Mouse (Mus musculus): ENCODE results near the gene Slc19a3. TPM values are rescaled to one million over a fixed set of nuclear protein-coding genes. Genes with fewer than 3 reads are reported as not detected.

The Slc19a3 gene
- polyA plus RNA-seq, 1 experiment from 2014 or later = 0.34 TPM

GRCm38 (mm10) chr1:83044882-83045427 is 6.7 kb upstream of the Slc19a3 start, which contains the start of gene Gm47969:
Gene Gm47969, plus strand, starts transcription at chr1:83044932.
- 76% methylated on average over 5 of the region's 5 CpGs for WGBS

GRCm38 (mm10) chr1:83042380-83042779 is 4.1 kb upstream of the Slc19a3 start, which contains the start of gene Krtap28-10:
Gene Krtap28-10, minus strand, starts transcription at chr1:83042480.
- TF ChIP-seq CTCF (IDR thresholded peaks at IDR 0.05; ENCODE audit: low read depth) = no peak
- TF ChIP-seq EP300 (optimal IDR thresholded peaks at IDR 0.05) = no peak
- DNase-seq (ENCODE audit: low spot score) (no peak), ATAC-seq (ENCODE audit: low FRiP score, low TSS enrichment) (no peak)
- Histone ChIP-seq H3K27ac (replicated peaks) (no peak within 1 kb of the TSS), H3K4me2 (replicated peaks; ENCODE audit: low read depth) (no peak within 1 kb of the TSS), H3K9me3 (ENCODE audit: control insufficient read depth, low read length) (no peaks in the 10 kb centered on the region), H3K9ac (ENCODE audit: low read length) (no peak within 1 kb of the TSS), H3K36me3 (ENCODE audit: control insufficient read depth, insufficient read depth, low read length) (no peaks in the 10 kb centered on the region), H3K4me3 (ENCODE audit: low read depth, low read length) (no peak within 1 kb of the TSS), H3K27me3 (ENCODE audit: control insufficient read depth, insufficient read depth, low read length) (no peaks in the 10 kb centered on the region), H3K4me1 (replicated peaks; ENCODE audit: control insufficient read depth, insufficient read depth) (no peaks in the 10 kb centered on the region)
- WGBS = 81% methylated on average over 2 of the region's 2 CpGs

More at GRCm38 (mm10) chr1:83044882-83045427, 6.7 kb upstream of the Slc19a3 start, which contains the start of gene Gm47969:
- DNase-seq (ENCODE audit: low spot score) (no peak), ATAC-seq (ENCODE audit: low FRiP score, low TSS enrichment) (peak; percentile 42; the same call in 1 of the 2 replicates)
- H3K9me3 ChIP-seq (ENCODE audit: control insufficient read depth, low read length) = no peaks in the 10 kb centered on the region
- no peak within 1 kb of the TSS for H3K9ac ChIP-seq (ENCODE audit: low read length)
- no peak within 1 kb of the TSS for H3K4me2 ChIP-seq (replicated peaks; ENCODE audit: low read depth)
- no peak for TF ChIP-seq EP300 (optimal IDR thresholded peaks at IDR 0.05)
- TF ChIP-seq CTCF (IDR thresholded peaks at IDR 0.05; ENCODE audit: low read depth) = peak; percentile 17; the same call in 1 of the 2 replicates
- H3K4me3 ChIP-seq (ENCODE audit: low read depth, low read length) = no peak within 1 kb of the TSS
- H3K27ac ChIP-seq (replicated peaks) = no peak within 1 kb of the TSS
- no peaks in the 10 kb centered on the region for H3K4me1 ChIP-seq (replicated peaks; ENCODE audit: control insufficient read depth, insufficient read depth)
- no peaks in the 10 kb centered on the region for H3K27me3 ChIP-seq (ENCODE audit: control insufficient read depth, insufficient read depth, low read length)
- no peaks in the 10 kb centered on the region for H3K36me3 ChIP-seq (ENCODE audit: control insufficient read depth, insufficient read depth, low read length)

DNA sequence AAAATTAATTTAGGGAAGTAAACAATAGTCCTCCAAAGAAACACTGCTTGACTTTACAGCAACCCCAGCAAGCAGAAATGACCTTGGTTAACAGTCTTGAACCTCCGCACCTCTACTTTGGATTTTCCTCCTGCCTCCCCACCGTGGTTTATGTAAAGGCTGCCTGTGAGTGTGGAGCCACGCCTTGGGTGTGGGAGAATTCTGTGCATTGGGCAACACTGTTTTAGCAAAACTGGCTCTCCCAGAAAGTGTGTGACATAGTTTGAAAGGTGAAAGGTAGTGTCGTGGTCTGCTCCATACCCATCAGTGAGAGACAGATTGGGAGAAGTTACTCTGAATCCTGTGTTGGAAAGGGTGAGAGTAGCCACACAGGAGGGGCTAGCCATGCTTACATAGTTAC is 832 bp upstream of the Slc19a3 start:
- ATAC-seq (ENCODE audit: low FRiP score, low TSS enrichment) (peak; percentile 66), DNase-seq (ENCODE audit: low spot score) (peak; percentile 41)
- no peaks in the 10 kb centered on the region for H3K36me3 ChIP-seq (ENCODE audit: control insufficient read depth, insufficient read depth, low read length)
- H3K27ac ChIP-seq (replicated peaks) = no peak overlapping the region
- TF ChIP-seq EP300 (optimal IDR thresholded peaks at IDR 0.05) (no peak), CTCF (IDR thresholded peaks at IDR 0.05; ENCODE audit: low read depth) (no peak)
- no peak overlapping the region for H3K4me3 ChIP-seq (ENCODE audit: low read depth, low read length)
- no peak overlapping the region for H3K4me2 ChIP-seq (replicated peaks; ENCODE audit: low read depth)
- H3K9me3 ChIP-seq (ENCODE audit: control insufficient read depth, low read length) = no peaks in the 10 kb centered on the region
- H3K27me3 ChIP-seq (ENCODE audit: control insufficient read depth, insufficient read depth, low read length) = no peaks in the 10 kb centered on the region
- WGBS = 49% methylated on average over 4 of the region's 4 CpGs
- no peak overlapping the region for H3K9ac ChIP-seq (ENCODE audit: low read length)
- H3K4me1 ChIP-seq (replicated peaks; ENCODE audit: control insufficient read depth, insufficient read depth) = no peaks in the 10 kb centered on the region

DNA sequence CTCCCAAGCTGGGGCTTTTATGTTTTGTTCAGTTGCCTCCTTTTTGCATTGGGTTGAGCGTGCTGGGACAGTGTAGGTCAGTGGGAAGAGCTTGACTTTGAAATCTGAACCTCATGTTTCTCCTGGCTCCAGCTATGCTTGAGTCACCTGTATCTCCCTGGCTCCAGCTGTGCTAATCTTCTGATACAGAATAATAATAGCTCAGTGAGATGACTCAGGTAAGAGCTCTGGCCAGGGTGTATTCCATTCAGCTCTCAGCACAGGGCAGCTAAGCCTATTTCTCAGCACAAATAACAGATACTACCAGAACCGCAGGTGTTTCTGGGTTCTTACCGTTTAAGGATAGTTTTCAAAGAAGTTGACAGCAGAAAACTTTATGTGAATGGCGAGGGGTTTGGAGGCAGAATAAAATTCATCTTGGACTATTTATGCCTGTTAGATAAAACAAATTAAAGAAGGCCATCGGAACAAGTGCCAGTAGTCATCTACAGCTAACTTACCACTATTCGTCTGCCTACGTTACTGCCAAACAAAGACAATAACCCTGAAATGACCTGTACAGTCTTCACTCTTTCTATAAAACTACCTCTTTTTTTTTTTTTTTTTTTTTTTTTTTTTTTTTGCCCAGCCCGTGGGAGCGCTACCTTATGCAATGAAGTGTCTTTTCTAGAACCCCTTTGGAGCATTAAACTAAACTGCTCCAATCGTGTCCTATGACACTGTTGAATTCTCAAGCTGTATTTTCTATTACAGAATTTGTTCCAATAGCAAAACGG is 1.2 kb downstream of the Slc19a3 start:
- ATAC-seq (ENCODE audit: low FRiP score, low TSS enrichment) = peak; percentile 71
- H3K4me2 ChIP-seq (replicated peaks; ENCODE audit: low read depth) = no peak overlapping the region; the same call in 1 of the 2 replicates
- no peak for TF ChIP-seq EP300 (optimal IDR thresholded peaks at IDR 0.05)
- no peak for TF ChIP-seq CTCF (IDR thresholded peaks at IDR 0.05; ENCODE audit: low read depth)

GRCm38 (mm10) chr1:83034509-83034908 is 3.7 kb downstream of the Slc19a3 start:
- 70% methylated on average over 5 of the region's 5 CpGs for WGBS
- Histone ChIP-seq H3K4me3 (ENCODE audit: low read depth, low read length) (no peak overlapping the region), H3K27me3 (ENCODE audit: control insufficient read depth, insufficient read depth, low read length) (no peaks in the 10 kb centered on the region), H3K36me3 (ENCODE audit: control insufficient read depth, insufficient read depth, low read length) (no peaks in the 10 kb centered on the region), H3K27ac (replicated peaks) (no peak overlapping the region), H3K9ac (ENCODE audit: low read length) (no peak overlapping the region), H3K4me1 (replicated peaks; ENCODE audit: control insufficient read depth, insufficient read depth) (no peaks in the 10 kb centered on the region), H3K4me2 (replicated peaks; ENCODE audit: low read depth) (no peak overlapping the region), H3K9me3 (ENCODE audit: control insufficient read depth, low read length) (no peaks in the 10 kb centered on the region)
- DNase-seq (ENCODE audit: low spot score) (no peak), ATAC-seq (ENCODE audit: low FRiP score, low TSS enrichment) (no peak)
- no peak for TF ChIP-seq CTCF (IDR thresholded peaks at IDR 0.05; ENCODE audit: low read depth)
- TF ChIP-seq EP300 (optimal IDR thresholded peaks at IDR 0.05) = no peak

More for the DNA sequence above, 1.2 kb downstream of the Slc19a3 start:
- Histone ChIP-seq H3K4me1 (replicated peaks; ENCODE audit: control insufficient read depth, insufficient read depth) (no peaks in the 10 kb centered on the region), H3K9me3 (ENCODE audit: control insufficient read depth, low read length) (no peaks in the 10 kb centered on the region), H3K27me3 (ENCODE audit: control insufficient read depth, insufficient read depth, low read length) (no peaks in the 10 kb centered on the region), H3K36me3 (ENCODE audit: control insufficient read depth, insufficient read depth, low read length) (no peaks in the 10 kb centered on the region), H3K27ac (replicated peaks) (no peak overlapping the region), H3K9ac (ENCODE audit: low read length) (no peak overlapping the region), H3K4me3 (ENCODE audit: low read depth, low read length) (peak overlapping the region; percentile 47)
- WGBS = 70% methylated on average over 11 of the region's 11 CpGs
- DNase-seq (ENCODE audit: low spot score) = no peak

DNA sequence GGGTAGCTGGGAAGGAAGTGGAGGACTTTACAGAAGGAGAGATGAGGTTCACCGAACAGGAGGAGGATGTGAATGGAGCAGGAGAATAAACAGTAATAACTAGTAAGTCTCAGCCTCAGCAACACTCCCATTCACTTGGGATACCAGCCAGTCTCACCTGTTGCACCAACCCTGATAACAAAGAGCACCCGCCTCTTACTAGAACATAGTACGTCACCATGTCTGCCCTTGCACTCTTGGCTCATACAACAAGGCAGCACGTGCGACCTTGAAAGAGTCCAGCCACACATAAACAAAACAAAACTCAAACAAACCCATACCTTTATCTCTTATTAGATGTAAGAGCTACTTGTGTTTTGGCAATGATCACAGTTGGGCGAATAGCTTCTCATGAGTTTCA is 5.7 kb downstream of the Slc19a3 start:
- peak; percentile 24 for DNase-seq (ENCODE audit: low spot score)
- Histone ChIP-seq H3K36me3 (ENCODE audit: control insufficient read depth, insufficient read depth, low read length) (no peaks in the 10 kb centered on the region), H3K9ac (ENCODE audit: low read length) (no peak overlapping the region), H3K4me1 (replicated peaks; ENCODE audit: control insufficient read depth, insufficient read depth) (no peaks in the 10 kb centered on the region), H3K4me2 (replicated peaks; ENCODE audit: low read depth) (no peak overlapping the region), H3K27ac (replicated peaks) (no peak overlapping the region), H3K4me3 (ENCODE audit: low read depth, low read length) (no peak overlapping the region), H3K27me3 (ENCODE audit: control insufficient read depth, insufficient read depth, low read length) (no peaks in the 10 kb centered on the region), H3K9me3 (ENCODE audit: control insufficient read depth, low read length) (no peaks in the 10 kb centered on the region)
- no peak for TF ChIP-seq CTCF (IDR thresholded peaks at IDR 0.05; ENCODE audit: low read depth)
- no peak for TF ChIP-seq EP300 (optimal IDR thresholded peaks at IDR 0.05)
- WGBS = 62% methylated on average over 6 of the region's 6 CpGs
- ATAC-seq (ENCODE audit: low FRiP score, low TSS enrichment) = peak; percentile 87

Measured in stomach, postnatal 0 days (tissue).